7 mouse cellular contexts compared by ENCODE assay signal in the genomic region with DNA sequence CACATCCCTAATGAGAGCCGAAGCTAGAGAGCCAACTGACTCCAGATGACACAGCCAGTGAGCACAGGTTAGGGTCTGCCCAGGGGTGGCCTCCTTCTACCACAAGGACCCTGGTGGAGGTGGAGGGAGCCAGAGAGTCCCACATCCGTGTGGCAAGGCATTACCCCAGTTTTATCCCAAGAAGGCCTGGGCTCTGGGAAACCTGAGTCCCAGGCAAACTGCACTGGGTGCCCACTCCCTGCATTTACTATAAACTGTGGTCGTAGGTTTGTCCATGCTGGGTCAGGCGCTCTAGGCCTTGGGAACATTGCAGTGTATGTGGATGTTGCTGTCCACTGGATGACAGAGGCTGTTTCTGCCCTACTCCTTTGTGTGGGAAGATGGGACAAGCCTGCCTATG. TPM values are rescaled to one million over a fixed set of nuclear protein-coding genes. Genes with fewer than 3 reads are reported as not detected.
DNase-seq lines count a peak whose midpoint lies in the region; ATAC-seq lines count a peak whose summit lies in the region.

No protein-coding gene starts in this region.

- WGBS in liver, embryonic 16.5 days (ENCODE audit: insufficient replicate concordance) = 50% methylated on average over 4 of the region's 4 CpGs

- ATAC-seq in erythroid progenitor cell, adult 5-6 weeks (replicated peaks; ENCODE audit: low FRiP score, poor library complexity, severe bottlenecking) = peak; percentile 11; the same call in 1 of the 2 replicates
- ATAC-seq in liver, embryonic 16.5 days (ENCODE audit: low read depth) = no peak

- no peaks in the 10 kb centered on the region for H3K27me3 ChIP-seq in liver, embryonic 16.5 days (ENCODE audit: control insufficient read depth, insufficient read depth, low read depth, low read length)

- DNase-seq in layer of hippocampus, adult 9-11 months = peak; percentile 2
- DNase-seq in layer of hippocampus, adult 11-12 months (ENCODE audit: low spot score) = no peak
- DNase-seq in cerebellum, adult 9-11 months = peak; percentile 43
- DNase-seq in MN1 (ENCODE audit: low spot score) = no peak
- no peak for DNase-seq in right cerebral cortex, adult 18-20 months

- peak overlapping the region; percentile 51 for H3K4me2 ChIP-seq in liver, embryonic 16.5 days (ENCODE audit: low read depth, low read length)

- H3K9ac ChIP-seq in liver, embryonic 16.5 days (ENCODE audit: low read depth, low read length) = peak overlapping the region; percentile 25; the same call in 1 of the 2 replicates

- peak overlapping the region; percentile 30 for H3K4me3 ChIP-seq in liver, embryonic 16.5 days (ENCODE audit: low read depth, low read length)

- peak overlapping the region; percentile 41 for H3K27ac ChIP-seq in liver, embryonic 16.5 days (ENCODE audit: low read length)

- peaks cover 15% of the 10 kb centered on the region for H3K4me1 ChIP-seq in liver, embryonic 16.5 days (ENCODE audit: control insufficient read depth, low read depth, low read length)

- H3K36me3 ChIP-seq in liver, embryonic 16.5 days (ENCODE audit: control insufficient read depth, insufficient read depth) = peaks cover 4% of the 10 kb centered on the region

- no peaks in the 10 kb centered on the region for H3K9me3 ChIP-seq in liver, embryonic 16.5 days (replicated peaks; ENCODE audit: control insufficient read depth, low read length)

RNA-seq across cellular contexts. Expression of a gene that starts 0.7 kb away (rescaled TPM):
- total RNA-seq in erythroid progenitor cell, adult 5-6 weeks (2015; ENCODE audit: low replicate concordance) = 31.9 and 57.7 TPM in 2 replicates
- 21.6 and 56.7 TPM in 2 replicates for total RNA-seq in erythroid progenitor cell, adult 5-6 weeks (2017; ENCODE audit: low replicate concordance)
- 33.9 and 43.7 TPM in 2 replicates for polyA plus RNA-seq in liver, embryonic 16.5 days (2015; fragmentation: Nextera tagmentation; extraction: Ambion mirVana)

RNA-seq across cellular contexts. Expression of a gene that starts 17.7 kb away (rescaled TPM):
- 5.4 and 8.0 TPM in 2 replicates for total RNA-seq in erythroid progenitor cell, adult 5-6 weeks (2015; ENCODE audit: low replicate concordance)
- 6.9 and 11.3 TPM in 2 replicates for total RNA-seq in erythroid progenitor cell, adult 5-6 weeks (2017; ENCODE audit: low replicate concordance)
- polyA plus RNA-seq in liver, embryonic 16.5 days (2015; fragmentation: Nextera tagmentation; extraction: Ambion mirVana) = 6.8 and 8.2 TPM in 2 replicates

RNA-seq across cellular contexts. Expression of a gene that starts 26.8 kb away (rescaled TPM):
- not detected in 2 replicates for total RNA-seq in erythroid progenitor cell, adult 5-6 weeks (2015; ENCODE audit: low replicate concordance)
- not detected in 2 replicates for total RNA-seq in erythroid progenitor cell, adult 5-6 weeks (2017; ENCODE audit: low replicate concordance)
- 2.0 and 2.5 TPM in 2 replicates for polyA plus RNA-seq in liver, embryonic 16.5 days (2015; fragmentation: Nextera tagmentation; extraction: Ambion mirVana)

RNA-seq across cellular contexts. Expression of a gene that starts 45.7 kb away (rescaled TPM):
- total RNA-seq in erythroid progenitor cell, adult 5-6 weeks (2015; ENCODE audit: low replicate concordance) = 11.3 and 14.1 TPM in 2 replicates
- 9.0 and 16.9 TPM in 2 replicates for total RNA-seq in erythroid progenitor cell, adult 5-6 weeks (2017; ENCODE audit: low replicate concordance)
- 5.1 and 6.1 TPM in 2 replicates for polyA plus RNA-seq in liver, embryonic 16.5 days (2015; fragmentation: Nextera tagmentation; extraction: Ambion mirVana)

RNA-seq across cellular contexts. Expression of a gene that starts 58.9 kb away (rescaled TPM):
- total RNA-seq in erythroid progenitor cell, adult 5-6 weeks (2015; ENCODE audit: low replicate concordance) = not detected in 2 replicates
- not detected in 2 replicates for total RNA-seq in erythroid progenitor cell, adult 5-6 weeks (2017; ENCODE audit: low replicate concordance)
- not detected in 2 replicates for polyA plus RNA-seq in liver, embryonic 16.5 days (2015; fragmentation: Nextera tagmentation; extraction: Ambion mirVana)

Comparison
In these comparisons a context has a peak if more than half of its experiments do, and no peak if none do; other contexts are left out.
1. DNase-seq: peak in layer of hippocampus, adult 9-11 months (single experiment) and cerebellum, adult 9-11 months (single experiment); none in layer of hippocampus, adult 11-12 months (single experiment), MN1 (single experiment) and right cerebral cortex, adult 18-20 months (single experiment).